Mouse (Mus musculus) hindbrain, embryonic 10.5 days (tissue): Measurements from ENCODE around the gene Mospd3. TPM values are rescaled to one million over a fixed set of nuclear protein-coding genes. Genes with fewer than 3 reads are reported as not detected.

Experiments used
- DNase-seq: peaks from one replicate; pipeline ENCODE4 v3.0.0-alpha.2; 2017; ENCODE audit warnings: low spot score
- H3K27ac ChIP-seq: fragments of 300-500 bp; sonication (generic); 2 replicates; pipeline ENCODE4 v1.5.1; 2016; ENCODE audit warnings: mild to moderate bottlenecking, moderate library complexity
- H3K27me3 ChIP-seq: fragments of 300-500 bp; sonication (generic); 2 replicates; pipeline ENCODE4 v1.6.1; 2016; ENCODE audit warnings: mild to moderate bottlenecking; ENCODE audit not compliant: poor library complexity, insufficient read depth, severe bottlenecking
- H3K36me3 ChIP-seq: fragments of 300-500 bp; sonication (generic); 2 replicates; pipeline ENCODE4 v1.6.1; 2016; ENCODE audit warnings: mild to moderate bottlenecking, moderate library complexity
- H3K4me1 ChIP-seq: fragments of 300-500 bp; sonication (generic); replicated peaks from 2 replicates; pipeline ENCODE4 v1.6.1; 2016; ENCODE audit warnings: mild to moderate bottlenecking
- H3K4me3 ChIP-seq: fragments of 300-500 bp; sonication (generic); 2 replicates; pipeline ENCODE4 v1.5.1; 2016; ENCODE audit warnings: mild to moderate bottlenecking, moderate library complexity
- H3K9me3 ChIP-seq: fragments of 300-500 bp; sonication (generic); 2 replicates; pipeline ENCODE4 v1.6.1; 2016; ENCODE audit warnings: mild to moderate bottlenecking, moderate library complexity
- WGBS: fragments of 180-500 bp; shearing (Covaris S2); methylation state at CpG from one replicate; pipeline ENCODE4 v1.1.7; 2016; 5-methylcytosine and 5-hydroxymethylcytosine counted together
- polyA plus RNA-seq: library from polyadenylated mRNA; unstranded; fragments of >200 nt; fragmentation: Nextera tagmentation; extraction: Ambion mirVana; gene quantifications from 2 replicates; pipeline ENCODE4 v1.2.1, GENCODE M21; 2016

Mospd3 gene
- 15.2 and 27.5 TPM in 2 replicates for polyA plus RNA-seq

- H3K27me3 ChIP-seq: no peaks in the 10 kb centered on the region
- peak within 1 kb of the TSS; percentile 96 for H3K27ac ChIP-seq
- H3K4me3 ChIP-seq: peak within 1 kb of the TSS; percentile 81
- H3K9me3 ChIP-seq: no peaks in the 10 kb centered on the region
- peaks cover 50% of the 10 kb centered on the region for H3K4me1 ChIP-seq
- WGBS: under 1% methylated on average over 41 of the region's 41 CpGs
- H3K36me3 ChIP-seq: peaks cover 23% of the 10 kb centered on the region
- peak; percentile 96 for DNase-seq
Measured at GRCm38 (mm10) chr5:137600619-137601364, at the start of gene Mospd3. Mospd3 (minus strand) TSS chr5:137601058.

GRCm38 (mm10) chr5:137649669-137650571 is 49.1 kb upstream of the Mospd3 start:
- Histone ChIP-seq H3K27me3 (peaks cover 28% of the 10 kb centered on the region), H3K36me3 (peaks cover 37% of the 10 kb centered on the region), H3K4me3 (peak overlapping the region; percentile 26), H3K9me3 (no peaks in the 10 kb centered on the region), H3K27ac (peak overlapping the region; percentile 66), H3K4me1 (peaks cover 56% of the 10 kb centered on the region)
- DNase-seq: peak; percentile 30
- WGBS: 12% methylated on average over 18 of the region's 18 CpGs

GRCm38 (mm10) chr5:137649251-137649650 is 48.4 kb upstream of the Mospd3 start:
- no peaks in the 10 kb centered on the region for H3K9me3 ChIP-seq
- DNase-seq: no peak
- H3K36me3 ChIP-seq: peaks cover 31% of the 10 kb centered on the region
- 32% methylated on average over 4 of the region's 4 CpGs for WGBS
- peak overlapping the region; percentile 66 for H3K27ac ChIP-seq
- peaks cover 60% of the 10 kb centered on the region for H3K4me1 ChIP-seq
- no peak overlapping the region for H3K4me3 ChIP-seq
- peaks cover 35% of the 10 kb centered on the region for H3K27me3 ChIP-seq

- WGBS: 78% methylated on average over 9 of the region's 9 CpGs
- peaks cover 47% of the 10 kb centered on the region for H3K27me3 ChIP-seq
- H3K36me3 ChIP-seq: peaks cover 20% of the 10 kb centered on the region
- H3K27ac ChIP-seq: no peak overlapping the region
- no peak for DNase-seq
- H3K9me3 ChIP-seq: no peaks in the 10 kb centered on the region
- no peak overlapping the region for H3K4me3 ChIP-seq
- peaks cover 64% of the 10 kb centered on the region for H3K4me1 ChIP-seq
Measured at GRCm38 (mm10) chr5:137647827-137648601, 47.2 kb upstream of the Mospd3 start.

GRCm38 (mm10) chr5:137645652-137646091 is 44.8 kb upstream of the Mospd3 start, which contains the start of gene Irs3:
Irs3 (minus strand) TSS chr5:137645714.
- no peaks in the 10 kb centered on the region for H3K9me3 ChIP-seq
- H3K4me3 ChIP-seq: peak within 1 kb of the TSS; percentile 47
- H3K36me3 ChIP-seq: peaks cover 24% of the 10 kb centered on the region
- H3K27ac ChIP-seq: peak within 1 kb of the TSS; percentile 56
- WGBS: 10% methylated on average over 11 of the region's 11 CpGs
- peaks cover 54% of the 10 kb centered on the region for H3K27me3 ChIP-seq
- DNase-seq: no peak
- H3K4me1 ChIP-seq: peaks cover 63% of the 10 kb centered on the region

- Histone ChIP-seq H3K4me3 (peak overlapping the region; percentile 47), H3K36me3 (peaks cover 29% of the 10 kb centered on the region), H3K9me3 (no peaks in the 10 kb centered on the region), H3K27me3 (peaks cover 54% of the 10 kb centered on the region), H3K27ac (peak overlapping the region; percentile 56), H3K4me1 (peaks cover 59% of the 10 kb centered on the region)
- WGBS: 1% methylated on average over 44 of the region's 44 CpGs
- peak; percentile 50 for DNase-seq
Measured at GRCm38 (mm10) chr5:137645091-137645651, 44.3 kb upstream of the Mospd3 start.

- peaks cover 54% of the 10 kb centered on the region for H3K27me3 ChIP-seq
- 36% methylated on average over 19 of the region's 19 CpGs for WGBS
- no peak overlapping the region for H3K27ac ChIP-seq
- no peaks in the 10 kb centered on the region for H3K9me3 ChIP-seq
- peaks cover 52% of the 10 kb centered on the region for H3K4me1 ChIP-seq
- H3K36me3 ChIP-seq: peaks cover 36% of the 10 kb centered on the region
- no peak for DNase-seq
- 0 out of 2 replicates have a peak overlapping the region, but pooled peaks have one; percentile 3 for H3K4me3 ChIP-seq
Measured at GRCm38 (mm10) chr5:137644484-137644883, 43.6 kb upstream of the Mospd3 start.

- H3K4me1 ChIP-seq: peaks cover 36% of the 10 kb centered on the region
- 54% methylated on average over 4 of the region's 4 CpGs for WGBS
- peaks cover 52% of the 10 kb centered on the region for H3K36me3 ChIP-seq
- peaks cover 54% of the 10 kb centered on the region for H3K27me3 ChIP-seq
- H3K4me3 ChIP-seq: no peak overlapping the region
- no peak for DNase-seq
- no peaks in the 10 kb centered on the region for H3K9me3 ChIP-seq
- H3K27ac ChIP-seq: no peak overlapping the region; the same call in 1 of the 2 replicates
Measured at GRCm38 (mm10) chr5:137642886-137643285, 42.0 kb upstream of the Mospd3 start.

- Histone ChIP-seq H3K4me3 (no peak within 1 kb of the TSS), H3K9me3 (no peaks in the 10 kb centered on the region), H3K4me1 (peaks cover 28% of the 10 kb centered on the region), H3K27ac (no peak within 1 kb of the TSS), H3K36me3 (peaks cover 71% of the 10 kb centered on the region), H3K27me3 (peaks cover 38% of the 10 kb centered on the region)
- no peak for DNase-seq
- WGBS: 84% methylated on average over 19 of the region's 19 CpGs
Measured at GRCm38 (mm10) chr5:137641054-137641453, 40.2 kb upstream of the Mospd3 start, which contains the start of gene Sap25. Sap25 (plus strand) TSS chr5:137641334.

- Histone ChIP-seq H3K36me3 (peaks cover 86% of the 10 kb centered on the region), H3K27ac (no peak overlapping the region)
- WGBS: 86% methylated on average over 7 of the region's 7 CpGs
Measured at GRCm38 (mm10) chr5:137639472-137639871, 38.6 kb upstream of the Mospd3 start.

GRCm38 (mm10) chr5:137633397-137634084 is 32.7 kb upstream of the Mospd3 start:
- H3K4me1 ChIP-seq: peaks cover 41% of the 10 kb centered on the region
- no peak for DNase-seq
- peaks cover 74% of the 10 kb centered on the region for H3K36me3 ChIP-seq
- no peaks in the 10 kb centered on the region for H3K27me3 ChIP-seq
- H3K4me3 ChIP-seq: no peak overlapping the region
- WGBS: 83% methylated on average over 12 of the region's 12 CpGs
- H3K27ac ChIP-seq: no peak overlapping the region
- no peaks in the 10 kb centered on the region for H3K9me3 ChIP-seq

More at GRCm38 (mm10) chr5:137639472-137639871, 38.6 kb upstream of the Mospd3 start:
- H3K4me1 ChIP-seq: peaks cover 14% of the 10 kb centered on the region
- peaks cover 22% of the 10 kb centered on the region for H3K27me3 ChIP-seq
- no peak overlapping the region for H3K4me3 ChIP-seq
- DNase-seq: no peak
- H3K9me3 ChIP-seq: no peaks in the 10 kb centered on the region
